27 mouse cellular contexts compared by ENCODE assay signal in the genomic region with DNA sequence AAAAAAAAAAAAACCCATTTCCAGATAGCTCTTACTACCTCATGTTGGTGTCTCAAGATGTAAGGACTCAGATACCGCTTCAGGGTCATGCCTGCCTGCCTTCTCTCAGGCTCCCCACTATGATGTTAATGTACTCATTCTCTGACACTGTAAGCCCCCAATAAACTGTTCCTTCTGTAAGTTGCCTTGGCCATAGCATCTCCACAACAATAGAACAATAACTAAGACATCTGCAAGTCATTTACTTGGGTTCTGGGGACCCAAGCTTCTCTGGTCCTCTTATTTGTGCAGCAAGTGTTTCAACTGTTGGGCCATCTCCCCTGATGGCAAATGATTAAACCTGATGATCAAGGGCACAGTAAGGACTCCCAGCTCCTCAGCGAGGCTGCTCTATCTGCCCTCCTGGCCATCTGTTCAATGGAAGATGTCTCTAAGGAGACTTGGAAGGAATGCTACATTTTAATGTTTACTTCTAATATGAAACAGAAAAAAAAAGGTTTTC.
"Had no signal": no experiment of that assay in that cellular context is flagged by ENCODE, and none has a peak within 500 bp of the region (broad histone marks: within the 10 kb centered on the region; RNA-seq: fewer than 3 reads in every experiment).

No protein-coding gene starts in this region.

- H3K9ac ChIP-seq: heart, embryonic 12.5 days; hindbrain, embryonic 12.5 days; hindbrain, embryonic 14.5 days; intestine, embryonic 15.5 days; limb, embryonic 13.5 days; limb, embryonic 15.5 days; liver, embryonic 12.5 days; liver, embryonic 14.5 days had no signal

- H3K4me1 ChIP-seq: heart, embryonic 10.5 days; heart, embryonic 12.5 days; hindbrain, embryonic 10.5 days; hindbrain, embryonic 12.5 days; intestine, embryonic 15.5 days; limb, embryonic 13.5 days; limb, embryonic 15.5 days; liver, embryonic 12.5 days had no signal

- H3K9me3 ChIP-seq: heart, embryonic 10.5 days; heart, embryonic 12.5 days; hindbrain, embryonic 10.5 days; hindbrain, embryonic 12.5 days; intestine, embryonic 15.5 days; limb, embryonic 13.5 days; limb, embryonic 15.5 days had no signal

- DNase-seq: gastrocnemius, adult 2 months; gastrocnemius, postnatal 10 days; gastrocnemius, postnatal 25 days; heart, adult 18-20 months; heart, postnatal 10 days; heart, postnatal 4 days; kidney, adult 18-20 months; kidney, adult 8-10 months; kidney, postnatal 10 days; kidney, postnatal 25 days; kidney, postnatal 4 days; layer of hippocampus, postnatal 36 days; left cerebral cortex, postnatal 4 days had no signal

- H3K4me3 ChIP-seq: gastrocnemius, adult 2 months; heart, embryonic 10.5 days; heart, embryonic 12.5 days; hindbrain, embryonic 10.5 days; hindbrain, embryonic 12.5 days; intestine, embryonic 15.5 days; layer of hippocampus, adult 2 months; limb, embryonic 13.5 days; limb, embryonic 15.5 days; liver, embryonic 12.5 days had no signal

- H3K36me3 ChIP-seq: heart, embryonic 10.5 days; heart, embryonic 12.5 days; hindbrain, embryonic 10.5 days; hindbrain, embryonic 12.5 days; intestine, embryonic 15.5 days; limb, embryonic 13.5 days; limb, embryonic 15.5 days; liver, embryonic 12.5 days had no signal

- H3K27ac ChIP-seq: gastrocnemius, adult 2 months; heart, embryonic 10.5 days; hindbrain, embryonic 10.5 days; hindbrain, embryonic 12.5 days; hindbrain, embryonic 14.5 days; intestine, embryonic 15.5 days; layer of hippocampus, adult 2 months; limb, embryonic 13.5 days; limb, embryonic 15.5 days; liver, embryonic 12.5 days; liver, embryonic 14.5 days had no signal

- ATAC-seq: hindbrain, embryonic 16.5 days; inflammation-experienced regulatory T-cells, adult 6 months; intestine, embryonic 15.5 days; intestine, postnatal 0 days; liver, embryonic 12.5 days had no signal
